Mouse (Mus musculus) embryo, embryonic 11 days (tissue): ENCODE measurements at regions not wholly inside any gene's neighbourhood (a gene's known extent, or its start where the extent isn't known, plus 50 kb on each side); places are given as distances from the start of the nearest gene placed in this dataset.

Experiments
- DNase-seq: peaks from one replicate; pipeline ENCODE4 v3.0.0-alpha.2; 2015

DNA sequence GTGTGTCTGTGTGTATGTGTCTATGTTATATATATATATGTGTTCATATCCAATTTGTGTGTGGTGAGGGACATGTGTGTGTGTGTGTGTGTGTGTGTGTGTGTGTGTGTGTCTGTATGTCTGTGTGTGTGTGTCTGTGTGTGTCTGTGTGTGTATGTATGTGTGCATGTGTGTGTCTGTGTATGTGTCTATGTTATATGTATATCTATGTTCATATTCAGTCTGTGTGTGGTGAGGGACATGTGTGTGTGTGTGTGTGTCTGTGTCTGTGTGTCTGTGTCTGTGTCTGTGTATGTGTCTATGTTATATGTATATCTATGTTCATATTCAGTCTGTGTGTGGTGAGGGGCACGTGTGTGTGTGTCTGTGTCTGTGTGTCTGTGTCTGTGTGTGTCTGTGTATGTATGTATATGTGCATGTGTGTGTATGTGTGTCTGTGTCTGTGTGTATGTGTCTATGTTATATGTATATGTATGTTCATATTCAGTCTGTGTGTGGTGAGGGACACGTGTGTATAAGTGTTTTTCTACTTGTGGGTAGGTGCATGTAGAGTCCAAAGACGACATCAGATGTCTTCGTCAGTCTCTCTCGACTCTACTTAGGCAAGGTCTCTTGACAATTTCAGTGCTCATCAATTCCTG is 370.5 kb upstream of the Slc7a11 start:
- DNase-seq: no peak

DNA sequence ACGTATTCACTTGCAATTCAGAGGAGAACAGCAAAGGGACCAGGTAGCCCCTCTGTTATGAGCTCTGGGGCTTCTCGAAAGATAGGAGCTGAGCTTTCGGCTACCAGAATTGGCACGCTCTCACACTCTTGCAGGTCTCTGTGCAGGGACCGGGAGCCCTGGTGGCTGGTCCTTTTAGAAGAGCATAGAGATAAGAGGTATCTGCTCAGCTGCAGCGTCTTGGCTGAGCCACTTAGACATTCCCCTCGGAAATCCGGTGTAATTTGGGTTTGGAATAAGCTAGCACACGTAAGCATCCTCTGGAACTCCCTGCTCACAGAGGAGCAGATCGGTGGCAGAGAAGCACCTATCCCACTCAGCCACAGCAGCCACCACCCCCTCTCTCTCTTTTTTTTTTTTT is 372.3 kb upstream of the Slc7a11 start:
- no peak for DNase-seq

DNA sequence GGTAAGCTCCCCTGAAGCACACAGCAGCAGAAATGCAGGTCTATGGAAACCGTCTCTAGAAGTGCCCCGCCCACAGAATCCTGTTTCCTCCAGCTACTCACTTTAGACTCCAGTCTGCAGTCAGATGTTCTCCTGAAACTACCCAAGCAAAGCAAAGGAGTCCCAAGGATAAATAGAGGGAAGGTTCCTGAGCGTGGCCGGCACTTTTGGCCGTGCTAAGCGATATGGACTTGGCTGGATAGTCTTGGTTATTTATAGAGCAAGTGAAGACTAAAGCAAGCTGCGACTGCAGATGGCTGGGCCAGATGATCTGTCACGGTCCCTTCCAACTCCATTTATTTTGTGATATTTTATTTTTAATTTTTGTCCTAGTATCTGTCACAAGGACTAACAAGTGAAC is 373.1 kb upstream of the Slc7a11 start:
- DNase-seq: no peak

DNA sequence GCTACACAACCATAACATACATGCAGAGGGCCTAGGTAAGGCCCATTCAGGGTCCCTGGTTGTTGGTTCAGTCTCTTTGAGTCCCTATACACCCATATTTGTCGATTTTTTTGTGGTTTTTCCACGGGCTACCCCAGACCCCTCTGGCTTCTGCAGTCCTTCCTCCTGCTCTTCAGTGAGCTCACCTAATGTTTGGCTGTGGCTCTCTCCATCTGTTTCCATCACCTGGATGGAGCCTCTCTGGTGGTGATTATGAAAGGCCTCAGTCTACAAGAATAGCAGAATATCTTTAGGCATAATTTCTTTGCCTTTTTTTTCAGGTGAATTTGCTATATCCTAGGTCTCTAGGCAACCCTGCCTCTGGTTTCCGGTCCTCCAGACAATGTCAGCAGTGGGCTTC is 373.9 kb upstream of the Slc7a11 start:
- no peak for DNase-seq

DNA sequence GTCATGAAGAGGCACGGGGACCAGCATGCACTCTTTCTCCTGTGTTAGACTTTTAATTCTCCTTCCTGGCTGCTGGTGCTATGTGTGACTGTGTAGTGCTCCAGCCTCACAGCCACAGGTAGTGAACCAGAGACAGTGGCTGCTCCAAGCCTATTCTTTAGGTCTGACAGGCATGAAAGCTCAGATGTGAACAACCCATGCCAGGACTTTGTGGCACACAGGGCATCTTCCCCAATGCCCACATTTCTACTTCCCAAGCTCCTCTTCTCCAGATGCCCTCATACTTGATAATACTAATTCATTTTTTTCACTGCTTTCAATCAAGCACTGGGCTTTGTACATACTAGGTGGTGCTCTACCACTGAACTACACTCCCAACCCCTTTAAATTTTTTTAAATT is 377.4 kb upstream of the Slc7a11 start:
- DNase-seq: no peak

DNA sequence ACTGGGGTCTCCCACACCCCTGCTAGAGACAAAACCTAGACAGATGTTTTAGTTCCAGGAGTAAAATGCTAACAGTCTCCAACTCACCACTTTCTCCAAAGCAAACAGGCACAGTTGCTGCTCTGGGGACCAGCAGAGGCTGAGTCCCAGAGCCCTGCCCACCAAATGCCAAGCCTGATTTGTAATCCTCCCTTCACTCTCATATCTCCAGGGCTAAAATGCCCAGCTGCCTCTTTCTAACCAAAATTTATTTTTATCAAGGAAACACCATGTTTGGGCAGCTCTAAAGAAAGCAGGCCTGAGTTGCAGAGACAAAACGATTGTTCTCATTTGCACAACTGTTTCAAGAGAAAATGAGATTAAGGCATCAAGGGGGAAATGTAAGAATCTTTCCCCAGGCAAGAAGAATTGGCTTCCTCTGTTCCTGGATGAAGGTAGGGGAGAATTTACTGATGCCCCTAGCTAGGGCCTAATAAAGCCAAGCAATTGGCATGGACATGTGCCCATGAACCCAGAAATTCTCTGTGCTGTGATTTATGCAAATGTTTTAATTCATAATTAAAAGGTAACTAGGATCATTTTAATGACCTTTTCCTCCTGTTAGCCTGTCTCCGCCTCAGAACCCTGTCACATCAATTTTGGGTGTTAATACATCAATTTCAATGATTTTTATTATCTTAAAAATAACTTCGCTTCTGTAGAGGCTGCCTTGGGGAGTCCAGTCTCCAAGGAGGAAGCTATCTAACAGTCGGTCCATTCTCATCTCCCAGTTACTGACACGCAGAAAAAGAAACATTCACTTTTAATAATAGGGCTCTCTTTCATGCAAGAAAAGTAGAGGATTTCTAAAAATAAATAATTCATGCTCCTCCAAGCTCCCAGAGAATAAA is 382.4 kb upstream of the Slc7a11 start:
- DNase-seq: no peak

DNA sequence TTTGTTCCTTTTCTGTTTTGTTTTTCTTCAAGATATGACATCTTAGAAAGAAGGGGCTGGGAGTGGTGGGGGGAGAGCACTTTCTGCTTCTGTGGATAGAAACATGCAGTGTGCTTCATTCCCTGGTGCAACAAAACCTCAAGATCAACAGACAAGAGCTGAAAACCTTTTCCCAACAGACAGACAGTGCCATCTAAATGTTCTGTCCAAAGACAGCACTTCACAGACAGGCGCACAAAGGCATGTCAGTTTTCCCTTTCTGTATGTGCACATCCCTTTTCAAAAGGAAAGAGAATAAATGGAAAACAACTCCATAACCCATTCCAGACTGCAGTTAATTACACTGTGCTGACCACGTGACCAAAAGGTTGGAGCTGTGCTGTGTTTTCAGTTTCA is 383.0 kb upstream of the Slc7a11 start:
- DNase-seq: no peak

DNA sequence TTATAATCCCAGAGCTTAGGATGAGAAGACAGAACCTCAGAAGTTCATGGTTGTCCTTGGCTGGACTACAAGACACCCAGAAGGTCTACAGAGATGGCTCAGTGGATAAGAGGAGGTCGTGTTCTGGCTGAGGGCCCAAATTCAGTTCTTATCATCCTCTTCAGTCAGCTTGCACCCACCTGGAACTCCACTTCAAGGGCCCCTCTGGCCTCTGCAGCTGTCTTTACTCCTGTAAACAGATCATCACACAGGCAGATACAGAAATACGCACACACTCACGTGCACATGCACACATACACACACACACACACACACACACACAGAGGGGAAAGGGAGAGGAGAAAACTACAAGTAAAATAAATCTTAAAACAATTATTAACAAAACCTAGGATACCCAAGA is 385.8 kb upstream of the Slc7a11 start:
- DNase-seq: no peak

DNA sequence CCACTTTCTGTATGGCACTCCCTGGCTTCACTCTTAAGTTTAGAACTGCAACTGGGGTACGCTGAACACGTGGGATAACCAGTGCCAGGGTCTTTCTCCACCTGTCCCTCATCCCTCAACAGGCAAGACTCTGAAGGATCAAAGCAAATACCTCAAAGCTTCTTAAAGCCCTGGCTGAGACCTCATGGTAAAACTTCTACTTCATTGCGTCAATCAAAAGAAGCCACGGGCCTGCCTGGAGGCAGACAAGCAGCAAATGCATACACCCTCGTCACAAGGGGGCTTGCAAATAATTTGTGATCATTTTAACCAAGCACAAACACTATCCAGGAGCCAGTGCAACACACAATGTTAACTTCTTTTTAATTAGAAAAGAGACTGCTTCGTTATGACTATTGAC is 387.0 kb upstream of the Slc7a11 start:
- DNase-seq: no peak

DNA sequence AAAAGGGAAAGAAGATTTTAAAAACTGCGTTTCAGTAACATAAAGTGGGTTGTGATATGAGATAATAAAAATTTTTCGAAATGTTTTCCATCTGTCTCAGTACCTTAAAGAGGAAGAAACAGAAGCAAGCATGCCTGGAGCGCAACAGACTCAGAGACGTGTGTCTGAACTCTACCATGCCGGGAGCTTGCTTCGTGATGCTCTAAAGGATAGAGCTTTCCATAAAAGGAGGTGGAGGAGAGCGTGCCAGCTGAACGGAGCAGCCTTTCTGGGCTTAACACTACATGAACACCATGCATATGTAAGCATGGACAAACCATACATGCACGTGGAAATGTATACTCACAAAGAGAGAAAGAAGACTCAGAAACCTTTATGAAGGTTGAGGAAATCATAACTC is 387.5 kb upstream of the Slc7a11 start:
- DNase-seq: no peak

DNA sequence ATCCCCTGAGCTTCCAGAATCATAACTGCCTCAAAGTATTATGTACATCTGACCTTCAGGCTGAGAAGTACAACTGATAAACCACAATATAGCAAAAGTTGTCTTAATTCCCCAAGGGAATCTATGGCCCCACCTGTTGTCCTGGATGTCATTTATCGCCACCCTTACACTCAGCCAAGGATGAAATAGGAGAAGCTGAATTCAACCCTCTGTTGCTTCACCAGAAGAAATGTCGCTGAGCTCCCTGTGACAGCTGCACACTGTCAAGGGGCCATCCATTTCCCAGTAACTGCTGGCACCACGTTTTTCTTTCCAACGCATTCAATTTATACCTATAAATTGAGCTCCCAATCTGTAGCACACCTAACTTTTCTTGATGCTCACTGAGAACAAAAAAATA is 382.0 kb upstream of the Noct start:
- DNase-seq: peak; percentile 9

DNA sequence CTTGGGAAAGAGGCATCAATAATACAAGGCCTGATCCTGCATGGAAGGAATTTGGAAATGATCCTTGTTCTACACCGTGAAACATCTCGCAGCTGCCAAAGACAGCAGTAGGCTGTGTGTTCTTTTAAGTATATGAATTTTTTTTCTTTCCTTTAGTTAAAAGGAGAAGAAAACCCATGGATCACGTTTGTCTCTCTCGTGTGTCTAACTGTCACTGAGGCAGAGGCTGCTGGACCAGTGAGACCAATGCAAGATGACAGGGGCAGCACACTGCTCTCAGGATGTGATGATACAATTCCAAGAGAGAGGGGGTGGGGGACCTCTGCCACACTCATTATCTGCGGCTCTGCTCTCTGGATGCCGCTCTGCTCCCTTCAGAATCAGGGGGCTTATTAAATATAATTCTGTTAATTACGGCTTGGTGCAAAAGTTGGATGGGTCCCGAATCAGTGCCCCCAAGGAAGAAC is 379.4 kb upstream of the Noct start:
- no peak for DNase-seq

DNA sequence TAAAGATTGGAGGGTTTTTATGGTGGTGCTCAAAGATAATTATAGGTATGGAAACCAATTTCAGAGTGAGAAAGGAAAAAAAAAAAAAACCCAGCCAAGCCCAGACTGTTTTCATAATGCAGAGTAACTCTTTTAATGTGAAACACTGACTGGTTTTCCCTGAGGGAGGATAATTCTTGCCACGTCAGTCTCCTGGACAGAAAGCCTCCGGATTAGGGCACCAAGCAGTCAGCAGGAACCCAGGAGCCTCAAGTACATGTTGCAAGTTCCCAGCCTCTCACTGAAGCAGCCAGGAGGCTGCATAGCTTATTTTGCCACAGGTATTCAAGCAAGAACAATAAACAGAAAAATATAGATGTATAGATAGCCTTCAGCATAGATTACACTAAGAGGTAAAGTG is 378.9 kb upstream of the Noct start:
- peak; percentile 19 for DNase-seq

DNA sequence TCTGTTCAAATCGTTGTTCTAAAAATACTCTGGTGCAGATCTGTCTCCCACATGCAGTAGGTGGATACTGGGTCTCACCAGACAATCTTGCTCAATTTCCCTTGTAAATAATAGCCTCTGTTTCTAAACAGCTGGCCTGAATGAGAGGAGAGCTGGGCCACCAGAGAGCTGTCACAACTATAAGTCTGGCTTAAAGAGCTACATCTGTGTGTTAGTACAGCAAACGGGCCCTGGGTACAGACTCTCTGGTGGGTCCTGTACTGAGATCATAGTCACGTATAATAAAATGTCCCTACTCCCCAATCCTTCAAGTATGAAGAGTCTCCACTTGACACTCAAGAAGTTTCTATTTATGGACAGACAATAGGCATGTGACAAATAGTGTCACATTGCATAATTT is 375.7 kb upstream of the Noct start:
- DNase-seq: no peak

DNA sequence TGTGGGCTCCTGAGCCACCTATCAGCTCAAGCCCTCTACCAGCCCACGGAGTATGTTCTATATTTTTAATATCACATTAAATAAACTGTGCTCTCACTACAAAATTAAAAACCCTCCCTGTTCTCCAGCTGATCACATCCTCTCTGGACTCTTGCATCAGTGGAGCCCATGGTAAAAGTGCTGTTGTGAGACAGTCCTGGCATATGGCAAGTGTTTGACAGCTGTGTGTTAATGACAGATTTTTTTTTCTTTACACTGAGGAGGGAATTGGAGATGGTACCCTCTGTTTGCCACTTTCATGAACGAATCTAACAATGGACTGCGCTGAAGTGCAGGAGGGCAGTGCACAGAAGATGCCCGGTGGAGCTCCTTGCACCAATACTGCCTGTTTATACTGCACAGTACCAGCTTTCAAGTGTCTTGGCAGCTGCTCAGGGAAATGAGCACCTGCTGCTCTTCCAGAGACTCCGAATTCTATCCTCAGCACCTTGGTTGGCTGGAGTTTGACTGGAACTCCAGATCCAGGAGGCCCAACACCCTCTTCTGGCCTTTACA is 373.1 kb upstream of the Noct start:
- no peak for DNase-seq

DNA sequence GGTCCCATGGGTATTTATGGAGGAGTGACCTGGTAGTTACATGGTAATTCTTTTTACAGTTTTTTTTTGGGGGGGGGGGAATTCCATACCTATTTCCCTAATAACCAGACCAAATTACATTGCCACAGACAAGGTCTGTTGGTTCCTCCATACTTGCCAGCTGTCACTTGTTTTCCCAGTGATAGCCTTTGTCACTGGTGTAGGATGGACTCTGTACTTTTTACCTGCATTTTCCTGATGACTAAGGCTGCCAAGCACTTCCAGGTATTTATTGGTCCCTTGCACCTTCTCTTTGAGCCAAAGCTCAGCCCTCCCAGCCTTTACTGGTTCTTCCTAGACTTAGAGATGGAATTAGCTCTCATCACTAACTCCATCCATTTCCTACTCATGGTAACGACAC is 357.1 kb upstream of the Noct start:
- no peak for DNase-seq

DNA sequence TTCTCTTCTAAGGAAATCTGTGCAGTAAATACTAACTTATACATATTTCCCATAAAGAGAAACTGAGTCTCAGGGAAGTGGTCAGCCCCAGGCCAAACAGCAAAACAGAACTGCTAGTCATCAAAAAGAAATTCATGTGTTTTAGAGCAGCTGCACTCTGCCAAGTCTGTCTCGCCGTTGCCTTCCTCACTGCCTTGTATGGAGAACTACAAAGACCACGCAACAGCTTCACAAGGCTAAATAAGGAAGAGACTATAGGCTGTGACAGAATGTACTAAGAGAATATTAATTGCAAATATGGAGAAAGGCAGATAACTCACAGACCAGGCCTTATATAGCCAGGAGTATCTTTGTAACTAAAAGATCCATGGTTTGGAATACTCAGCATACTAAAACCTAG is 355.0 kb upstream of the Noct start:
- no peak for DNase-seq

DNA sequence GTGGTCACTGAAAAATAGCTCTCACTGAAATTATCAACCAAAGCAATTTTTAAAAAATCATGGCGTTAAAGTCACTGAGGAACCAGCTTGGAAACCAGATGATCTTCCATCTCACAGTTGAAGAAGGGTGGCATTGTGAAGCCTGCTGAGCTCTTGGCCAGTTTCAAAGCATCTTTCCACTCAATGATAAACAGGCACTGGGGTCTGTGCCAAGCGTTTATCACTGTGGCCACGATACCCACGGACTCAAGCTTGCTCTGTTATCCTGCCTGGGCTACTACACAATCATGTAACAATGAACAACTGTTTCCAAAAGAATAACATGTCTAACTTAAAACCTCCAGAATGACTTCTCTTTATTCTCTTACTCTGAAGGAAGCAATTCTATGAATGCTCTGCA is 345.2 kb upstream of the Noct start:
- no peak for DNase-seq

DNA sequence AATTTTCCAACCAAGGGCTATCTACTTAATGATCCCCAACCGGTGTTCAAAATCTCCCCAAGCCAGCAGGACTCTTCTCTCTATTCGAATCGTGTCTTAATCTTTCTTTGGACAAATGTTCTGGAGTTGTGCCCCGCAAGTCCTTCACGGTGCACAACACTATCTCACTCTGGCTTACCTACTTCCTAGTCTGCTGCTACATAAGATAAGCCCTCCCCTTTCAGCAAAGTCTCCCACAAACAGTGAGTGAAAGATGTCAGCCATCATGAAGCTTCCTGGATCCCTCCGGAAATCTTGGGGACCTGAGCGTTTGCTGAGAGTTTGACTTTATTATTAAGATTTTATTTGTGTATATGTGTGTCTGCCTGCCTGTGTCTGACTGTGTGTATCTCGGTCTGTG is 344.7 kb upstream of the Noct start:
- DNase-seq: no peak

DNA sequence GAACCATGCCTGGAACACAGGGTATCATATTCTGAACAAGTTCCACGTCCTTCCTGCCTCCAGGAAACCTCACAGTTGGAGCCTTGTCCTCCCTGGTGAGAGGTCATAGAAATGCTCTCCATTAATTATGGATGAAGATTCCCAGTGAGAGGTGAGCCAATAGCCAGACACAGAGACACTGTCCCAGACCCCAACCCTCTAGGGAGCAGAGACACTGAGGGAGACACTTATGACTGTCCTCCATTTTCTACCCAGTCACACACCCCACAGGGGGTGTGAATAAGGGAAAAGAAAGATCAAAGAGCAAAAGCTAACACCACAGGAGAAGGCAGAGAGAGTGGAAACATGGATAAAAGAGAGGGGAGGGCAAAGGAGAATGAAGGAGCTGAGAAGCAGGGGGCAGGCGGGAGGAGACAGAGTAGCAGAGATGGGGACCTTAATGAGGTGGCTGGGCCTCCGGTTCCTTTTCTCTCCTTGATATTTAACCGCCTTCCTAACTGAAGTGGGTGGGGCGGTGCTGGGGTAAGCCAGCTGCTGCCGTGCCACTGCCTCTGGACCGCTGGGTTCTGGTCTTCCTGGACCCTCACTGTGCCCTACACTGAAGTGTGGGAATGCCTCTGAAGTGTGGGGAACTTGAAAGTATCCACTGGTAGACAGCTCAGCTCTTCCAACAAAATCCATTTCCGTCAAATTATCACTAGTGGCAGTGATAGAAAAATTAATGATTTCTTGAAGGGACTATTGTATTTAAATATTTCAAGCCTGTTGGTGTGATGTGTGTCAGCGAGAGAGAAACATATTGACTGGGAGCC is 342.6 kb upstream of the Noct start:
- peak; percentile 40 for DNase-seq

DNA sequence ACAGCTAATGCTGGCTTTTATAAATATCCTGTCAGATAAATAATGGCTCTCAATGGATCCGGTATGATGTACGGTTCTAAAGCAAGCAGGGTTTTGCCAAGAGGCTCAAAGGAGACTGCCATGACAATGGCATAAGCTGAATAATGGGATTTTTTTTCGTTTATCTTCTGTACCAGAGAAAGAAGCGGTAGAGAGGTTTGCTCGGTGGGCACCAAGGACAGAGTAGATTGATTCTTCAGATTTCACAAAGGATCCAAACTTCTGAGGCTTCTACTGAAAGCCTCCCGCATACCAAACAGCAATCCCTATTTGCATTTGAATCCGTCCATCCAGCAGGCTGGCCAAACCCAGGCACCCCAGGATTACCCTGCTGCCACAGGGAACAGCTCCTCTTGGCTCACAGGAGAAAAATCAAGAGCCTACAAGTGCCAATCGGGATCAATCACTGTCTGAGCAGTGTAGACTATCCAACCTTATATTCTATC is 342.0 kb upstream of the Noct start:
- peak; percentile 44 for DNase-seq

DNA sequence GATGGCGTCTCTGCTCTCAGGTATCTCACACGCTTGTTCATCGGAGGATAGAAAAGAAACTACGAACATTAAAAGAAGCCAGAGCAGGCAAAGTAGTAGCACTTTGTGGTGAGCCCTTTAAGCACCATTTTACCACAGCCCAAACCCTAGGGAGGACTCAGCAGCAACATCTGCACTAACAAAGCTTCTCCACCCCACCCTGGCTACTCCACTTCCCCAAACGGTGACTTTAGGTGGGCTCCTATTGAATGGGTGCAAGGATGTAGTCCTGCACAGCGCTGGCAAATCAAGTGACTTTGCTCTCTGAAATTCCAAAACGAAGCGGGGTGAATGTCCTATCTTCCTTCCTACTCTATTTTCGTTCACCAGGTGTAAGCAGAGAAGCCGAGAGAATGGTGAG is 337.9 kb upstream of the Noct start:
- no peak for DNase-seq

DNA sequence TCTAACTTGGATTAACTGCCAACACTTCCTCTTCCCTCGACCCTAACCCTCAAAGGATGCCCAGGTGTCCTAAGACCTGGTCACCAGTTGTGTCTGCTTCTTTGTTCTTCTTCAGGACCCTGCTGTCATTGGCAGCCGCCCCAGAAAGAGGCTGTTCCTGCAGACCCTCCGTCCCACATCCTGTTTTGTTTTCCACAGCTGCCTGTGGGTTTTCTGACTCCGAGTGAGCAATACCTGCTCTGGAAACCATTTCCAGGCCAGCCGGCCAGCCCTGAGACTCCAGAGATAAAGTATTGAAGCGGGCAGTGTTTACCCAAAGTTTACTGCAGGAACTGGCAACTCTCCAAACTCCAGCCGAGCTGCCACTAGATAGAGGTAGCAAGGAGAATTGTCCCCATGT is 337.2 kb upstream of the Noct start:
- DNase-seq: peak; percentile 28
